Mouse (Mus musculus): ENCODE measurements around the gene Sec1. TPM values are rescaled to one million over a fixed set of nuclear protein-coding genes. Genes with fewer than 3 reads are reported as not detected.
"Not testable (repeated sequence)": the region's sequence is repeated elsewhere in the genome, so short reads cannot be mapped to it uniquely, and the experiment has no call there.

Gene Sec1
- total RNA-seq, 1 experiment from 2014 or later, result 0.39 TPM

GRCm38 (mm10) chr7:45677627-45678295, 16.4 kb downstream of the Sec1 start:
- DNase-seq, result no peak

DNA sequence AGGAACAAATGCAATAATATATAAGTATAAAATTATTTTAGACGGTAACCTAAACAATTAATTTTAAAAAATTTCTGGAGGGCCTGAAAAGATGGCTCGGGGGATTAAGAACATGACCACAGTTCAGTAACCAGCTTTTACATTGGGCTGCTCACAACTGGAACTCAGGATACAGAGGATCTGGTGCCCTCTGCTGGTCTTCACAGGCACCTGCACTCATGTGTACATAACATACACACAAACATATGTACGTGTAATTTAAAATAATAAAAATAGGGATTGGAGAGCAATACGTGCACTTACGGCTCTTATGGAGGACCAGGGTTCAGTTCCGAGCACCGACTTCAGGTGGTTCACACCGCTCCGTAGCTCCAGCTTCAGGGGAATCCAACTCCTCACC, 25.3 kb downstream of the Sec1 start:
- DNase-seq, result no peak

DNA sequence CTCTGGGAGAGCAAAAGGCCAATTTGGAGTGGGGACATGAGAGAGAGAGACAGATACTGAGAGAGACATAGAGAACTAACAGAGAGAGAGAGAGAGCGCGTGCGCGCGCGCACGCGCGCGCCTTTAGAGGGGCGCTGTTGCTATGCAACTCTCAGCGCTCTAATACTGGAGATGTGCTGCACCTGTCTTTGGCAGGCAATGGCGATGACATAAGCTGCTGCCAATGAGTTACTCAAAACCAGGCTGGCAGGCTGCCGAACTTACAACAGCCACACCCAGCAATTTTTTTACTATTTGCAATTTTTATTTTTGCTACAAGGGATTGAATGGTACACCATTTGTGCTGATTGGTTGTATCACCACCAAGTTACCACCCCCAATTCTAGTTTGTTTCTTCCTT, 26.4 kb downstream of the Sec1 start:
- DNase-seq, result no peak

GRCm38 (mm10) chr7:45666161-45666560, 28.0 kb downstream of the Sec1 start, which contains the start of gene Fut2:
TSS of gene Fut2 (minus strand) at chr7:45666394.
- DNase-seq, result no peak

GRCm38 (mm10) chr7:45665303-45666138, 28.7 kb downstream of the Sec1 start:
- DNase-seq, result no peak

- DNase-seq, result not testable (repeated sequence)
Observed at GRCm38 (mm10) chr7:45661702-45662101, 32.5 kb downstream of the Sec1 start.

DNA sequence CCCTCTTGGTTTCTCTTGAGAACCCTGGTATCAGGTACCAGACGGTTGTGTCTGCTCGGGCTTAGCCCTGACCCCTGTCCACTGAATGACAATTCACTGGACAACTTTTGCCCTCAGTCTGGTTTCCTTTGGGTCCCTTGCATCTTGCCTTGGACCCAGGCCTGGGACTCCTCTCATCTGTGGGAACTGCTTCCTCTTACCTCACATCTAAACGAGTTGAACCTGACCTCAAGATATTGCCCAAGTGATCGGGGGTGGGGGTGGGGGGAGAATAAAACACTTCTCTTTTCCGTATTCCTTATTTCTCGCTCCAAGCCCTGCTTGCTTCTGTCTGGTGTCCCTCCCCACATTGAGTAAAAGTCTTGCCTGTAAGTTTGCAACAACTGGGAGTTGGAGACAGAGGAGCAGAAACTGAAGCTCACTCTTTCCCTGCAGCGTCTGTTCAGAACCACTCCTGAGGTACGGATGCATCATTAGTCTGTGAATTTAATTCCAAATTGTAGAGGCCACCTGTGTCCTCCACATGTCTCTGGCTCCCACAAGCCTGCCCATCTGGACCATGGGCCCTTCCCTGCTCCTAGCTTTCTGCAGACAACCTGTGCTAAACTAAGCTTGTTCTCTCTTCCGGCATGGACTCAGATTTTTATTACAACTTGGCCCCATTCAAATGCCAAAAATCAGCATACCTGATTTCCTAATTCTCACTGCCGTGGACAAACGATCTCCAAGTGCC, 33.3 kb downstream of the Sec1 start:
- no peak for DNase-seq

- no peak for DNase-seq
Observed at GRCm38 (mm10) chr7:45654424-45655047, 39.7 kb downstream of the Sec1 start.

DNA sequence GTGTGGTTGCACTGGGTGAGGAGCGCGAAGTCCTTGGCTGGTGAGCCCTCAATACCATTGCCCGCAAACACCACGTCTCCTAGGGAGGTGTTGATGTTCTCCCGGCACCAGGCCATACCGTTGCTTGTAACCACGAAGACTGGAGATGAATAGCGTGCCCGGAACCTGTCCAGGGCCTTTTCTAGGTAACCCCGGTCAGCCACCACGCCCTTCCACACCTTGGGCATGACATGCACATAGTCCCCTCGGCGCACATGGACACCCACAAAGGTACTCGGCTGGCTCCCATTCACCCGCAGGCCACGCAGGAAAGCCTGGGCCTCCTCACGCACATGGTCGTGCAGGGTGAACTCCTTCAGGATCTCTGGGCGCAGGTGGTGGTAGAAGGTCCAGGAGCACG, 43.7 kb downstream of the Sec1 start:
- not testable (repeated sequence) for DNase-seq

DNA sequence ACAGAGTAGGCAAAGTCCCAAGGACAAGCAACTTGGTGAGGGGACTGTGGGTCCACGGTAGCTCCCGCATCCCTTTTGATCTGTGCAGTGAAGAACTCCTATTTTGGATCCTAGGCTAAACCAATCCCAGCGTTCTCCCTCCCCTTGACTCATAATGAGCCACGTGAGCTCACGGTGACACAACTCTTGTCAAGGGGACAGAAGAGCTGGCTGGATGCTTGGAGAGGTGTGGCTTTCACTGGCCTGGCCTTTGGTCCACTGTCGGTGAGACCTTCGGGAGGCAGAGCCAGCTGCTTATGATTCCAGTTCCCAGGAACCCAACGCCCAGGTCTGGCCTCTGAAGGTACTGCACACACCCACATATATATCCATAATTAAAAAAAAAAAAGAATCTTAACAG, 44.9 kb downstream of the Sec1 start:
- peak; percentile 51 for DNase-seq

- DNase-seq, result no peak
Observed at GRCm38 (mm10) chr7:45646671-45647070, 47.5 kb downstream of the Sec1 start.

- DNase-seq, result no peak
Observed at GRCm38 (mm10) chr7:45645591-45645971, 48.6 kb downstream of the Sec1 start.

GRCm38 (mm10) chr7:45644872-45645590, 49.2 kb downstream of the Sec1 start:
- no peak for DNase-seq

GRCm38 (mm10) chr7:45644183-45644582, 50.0 kb downstream of the Sec1 start:
- DNase-seq, result no peak

DNA sequence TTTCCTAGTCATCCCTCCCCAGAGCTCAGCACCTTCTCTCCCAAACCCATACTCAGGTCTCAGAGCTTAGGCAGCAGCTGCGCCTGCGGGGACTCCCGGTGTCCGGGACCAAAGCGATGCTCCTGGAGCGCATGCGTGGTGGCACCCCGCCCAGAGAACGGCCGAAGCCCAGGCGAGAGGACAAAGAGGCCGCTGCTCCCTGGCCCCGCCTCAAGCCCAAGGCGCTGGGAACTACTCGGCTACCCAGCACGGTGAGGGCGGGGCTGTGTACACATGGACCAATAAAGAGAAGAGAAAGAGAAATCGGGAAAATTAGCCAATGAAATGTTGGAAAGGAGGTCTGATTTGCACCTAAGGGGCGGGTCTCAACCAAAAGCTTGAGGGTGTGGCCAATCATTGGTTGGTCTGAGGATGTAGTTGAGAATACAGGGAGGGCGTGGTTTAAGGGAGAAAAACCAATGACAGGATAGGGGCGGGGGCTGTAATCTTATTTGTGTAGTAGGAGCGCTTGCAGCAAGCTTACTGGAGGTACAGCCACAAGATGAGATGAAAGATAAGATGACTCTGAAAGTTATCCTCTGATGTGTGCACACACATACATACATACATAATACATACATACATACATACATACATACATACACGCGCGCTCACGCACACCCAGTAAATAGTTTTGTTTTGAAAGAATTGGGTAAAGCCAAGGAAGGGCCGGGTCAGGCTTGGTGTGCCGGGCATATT, 50.6 kb downstream of the Sec1 start:
- peak; percentile 96 for DNase-seq

GRCm38 (mm10) chr7:45642503-45643255, 51.5 kb downstream of the Sec1 start:
- no peak for DNase-seq

DNA sequence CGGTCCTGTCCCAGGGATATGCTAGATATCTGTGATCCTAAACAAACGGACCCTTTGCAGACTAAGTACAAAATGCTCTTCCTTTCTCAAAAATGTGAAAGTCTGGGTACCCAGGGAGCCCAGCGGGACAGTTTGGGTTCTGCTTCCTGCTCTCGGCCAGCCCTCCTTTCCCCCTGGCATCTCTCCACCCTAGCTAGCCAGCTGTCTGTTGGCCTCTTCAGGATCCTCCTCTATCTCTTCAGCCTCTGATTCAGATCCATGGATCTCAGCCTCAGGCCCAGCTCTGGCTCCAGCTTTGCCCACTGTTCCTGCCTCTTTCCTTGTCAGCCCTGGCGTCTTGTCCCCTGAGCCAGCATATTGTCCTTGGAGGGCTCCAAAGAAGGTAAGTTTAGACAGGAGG, 52.1 kb downstream of the Sec1 start:
- DNase-seq, result no peak

DNA sequence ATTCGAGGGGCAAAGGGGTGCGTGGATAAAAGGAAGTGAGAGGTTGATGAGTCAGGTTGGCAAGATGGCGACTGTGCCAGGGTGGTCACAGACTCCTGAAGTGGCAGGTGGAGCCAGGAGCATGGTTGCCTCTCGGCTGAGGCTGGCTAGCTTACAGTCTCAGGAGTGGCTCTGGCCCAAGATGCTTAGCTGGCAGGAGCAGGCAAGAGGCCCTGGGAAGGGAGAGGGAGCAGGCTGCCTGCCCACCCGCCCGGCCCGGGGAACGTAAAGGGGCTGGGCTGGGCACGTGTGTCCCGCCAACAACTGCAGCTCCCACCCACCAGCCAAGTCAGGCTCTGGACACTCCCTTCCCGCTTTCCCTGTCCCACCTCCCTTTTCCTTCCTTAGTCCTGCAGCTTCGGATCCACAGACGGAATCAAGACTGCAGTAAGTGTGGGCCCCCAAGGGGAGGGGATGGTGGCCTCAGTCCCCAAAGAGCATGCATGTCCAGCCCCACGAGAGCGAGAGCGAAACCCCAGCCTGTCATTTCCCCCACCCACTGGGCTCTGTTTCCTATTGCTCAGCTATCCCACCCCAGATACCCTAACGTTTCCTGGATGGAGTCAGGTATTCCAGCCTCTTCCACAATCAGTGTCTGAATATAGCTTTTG, 52.7 kb downstream of the Sec1 start:
- DNase-seq, result no peak

GRCm38 (mm10) chr7:45640191-45640957, 53.8 kb downstream of the Sec1 start:
- DNase-seq, result no peak
